Mouse (Mus musculus) embryonic facial prominence, embryonic 14.5 days (tissue): ENCODE data around the gene Jdp2. TPM values are rescaled to one million over a fixed set of nuclear protein-coding genes. Genes with fewer than 3 reads are reported as not detected.

Experiments used
- ATAC-seq: fragments of 200-750 bp; cut with Nextera tagmentation; 2 replicates; pipeline ENCODE4 v1.8.0; 2017; ENCODE audit warnings: low read depth, moderate number of reproducible peaks, moderate TSS enrichment
- DNase-seq: peaks from one replicate; pipeline ENCODE4 v3.0.0-alpha.2; 2015; ENCODE audit warnings: low spot score
- H3K27ac ChIP-seq: fragments of 300-500 bp; sonication (generic); replicated peaks from 2 replicates; pipeline ENCODE4 v1.5.1; 2014; ENCODE audit warnings: low read depth, mild to moderate bottlenecking, low read length, moderate library complexity
- H3K27me3 ChIP-seq: fragments of 300-500 bp; sonication (generic); replicated peaks from 2 replicates; pipeline ENCODE4 v1.6.1; 2014; ENCODE audit warnings: low read length; ENCODE audit not compliant: control insufficient read depth, insufficient read depth
- H3K36me3 ChIP-seq: fragments of 300-500 bp; sonication (generic); 2 replicates; pipeline ENCODE4 v1.6.1; 2014; ENCODE audit warnings: low read length, mixed read lengths; ENCODE audit not compliant: control insufficient read depth, insufficient read depth
- H3K4me1 ChIP-seq: fragments of 300-500 bp; sonication (generic); 2 replicates; pipeline ENCODE4 v1.6.1; 2014; ENCODE audit warnings: antibody characterized with exemption, low read length; ENCODE audit not compliant: control insufficient read depth, insufficient read depth
- H3K4me2 ChIP-seq: fragments of 300-500 bp; sonication (generic); 2 replicates; pipeline ENCODE4 v1.6.1; 2014; ENCODE audit warnings: low read depth, mild to moderate bottlenecking, low read length, moderate library complexity, mixed read lengths
- H3K4me3 ChIP-seq: fragments of 300-500 bp; sonication (generic); 2 replicates; pipeline ENCODE4 v1.5.1; 2014; ENCODE audit warnings: low read depth, mild to moderate bottlenecking, low read length
- H3K9ac ChIP-seq: fragments of 300-500 bp; sonication (generic); 2 replicates; pipeline ENCODE4 v1.6.1; 2014; ENCODE audit warnings: low read depth, mild to moderate bottlenecking, low read length, moderate library complexity, mixed read lengths
- H3K9me3 ChIP-seq: fragments of 300-500 bp; sonication (generic); 2 replicates; pipeline ENCODE4 v1.6.1; 2016; ENCODE audit warnings: low read length; ENCODE audit not compliant: control insufficient read depth
- WGBS: fragments of 180-500 bp; shearing (Covaris S2); extraction: QIAGEN DNeasy Blood & Tissue Kit; methylation state at CpG from one replicate; pipeline ENCODE4 v1.1.7; 2014; 5-methylcytosine and 5-hydroxymethylcytosine counted together
- polyA plus RNA-seq: library from polyadenylated mRNA; unstranded; fragments of >200 nt; fragmentation: Nextera tagmentation; extraction: Ambion mirVana; gene quantifications from 2 replicates; pipeline ENCODE4 v1.2.1, GENCODE M21; 2014

Jdp2 gene
- polyA plus RNA-seq, 1 experiment from 2014 or later, result 2.4 TPM

DNA sequence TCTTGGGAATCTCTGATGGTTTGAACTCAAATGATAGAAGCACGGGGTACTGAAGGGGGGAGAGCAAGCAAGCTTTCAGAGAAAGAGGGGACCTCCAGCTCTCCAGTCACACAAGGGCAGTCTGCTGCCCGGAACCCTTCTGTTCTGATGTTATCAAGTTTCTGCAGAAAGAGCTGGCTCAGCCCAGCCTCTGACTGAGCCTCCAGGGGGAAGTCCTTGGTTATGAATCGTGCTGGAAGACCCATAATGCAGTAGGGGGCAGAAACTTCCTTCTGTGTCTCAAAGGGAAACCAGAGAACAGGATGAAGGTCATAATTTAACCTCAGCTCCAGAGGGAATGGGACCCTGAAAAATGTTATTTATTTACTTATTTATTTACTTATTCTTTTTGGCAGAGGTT is 71.3 kb downstream of the Jdp2 start:
- ATAC-seq (no peak), DNase-seq (no peak)
- H3K4me3 ChIP-seq, result no peak overlapping the region
- 0 out of 2 replicates have a peak, but pooled peaks cover 4% of the 10 kb centered on the region for H3K9me3 ChIP-seq
- no peaks in the 10 kb centered on the region for H3K36me3 ChIP-seq
- no peak overlapping the region for H3K27ac ChIP-seq
- peaks cover 7% of the 10 kb centered on the region; the same call in 1 of the 2 replicates for H3K4me1 ChIP-seq
- no peak overlapping the region for H3K9ac ChIP-seq
- 56% methylated on average over 3 of the region's 3 CpGs for WGBS
- H3K27me3 ChIP-seq, result no peaks in the 10 kb centered on the region
- no peak overlapping the region for H3K4me2 ChIP-seq

DNA sequence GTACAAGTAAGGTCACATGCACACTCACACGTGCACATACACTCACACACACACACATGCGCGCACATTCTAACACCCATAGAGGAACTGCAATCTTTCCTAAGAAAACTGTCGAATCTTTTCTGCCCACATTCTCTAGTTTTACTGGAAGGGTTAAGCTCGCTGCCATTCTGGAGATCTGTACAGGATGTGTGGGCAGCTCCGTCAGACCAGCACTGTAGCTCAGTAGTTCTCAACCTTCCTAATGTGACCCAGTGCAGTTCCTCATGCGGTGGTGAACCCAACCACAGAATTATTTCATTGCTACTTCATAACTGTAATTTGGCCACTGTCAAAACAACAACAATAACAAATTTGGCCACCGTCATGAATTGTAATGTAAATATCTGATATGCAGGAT is 75.1 kb downstream of the Jdp2 start:
- DNase-seq (no peak), ATAC-seq (no peak)
- H3K27me3 ChIP-seq, result no peaks in the 10 kb centered on the region
- 0 out of 2 replicates have a peak, but pooled peaks cover 4% of the 10 kb centered on the region for H3K9me3 ChIP-seq
- no peak overlapping the region for H3K4me2 ChIP-seq
- no peaks in the 10 kb centered on the region for H3K36me3 ChIP-seq
- no peak overlapping the region for H3K4me3 ChIP-seq
- H3K9ac ChIP-seq, result no peak overlapping the region
- no peak overlapping the region for H3K27ac ChIP-seq
- 87% methylated on average over 8 of the region's 8 CpGs for WGBS
- peaks cover 1% of the 10 kb centered on the region; the same call in 1 of the 2 replicates for H3K4me1 ChIP-seq

DNA sequence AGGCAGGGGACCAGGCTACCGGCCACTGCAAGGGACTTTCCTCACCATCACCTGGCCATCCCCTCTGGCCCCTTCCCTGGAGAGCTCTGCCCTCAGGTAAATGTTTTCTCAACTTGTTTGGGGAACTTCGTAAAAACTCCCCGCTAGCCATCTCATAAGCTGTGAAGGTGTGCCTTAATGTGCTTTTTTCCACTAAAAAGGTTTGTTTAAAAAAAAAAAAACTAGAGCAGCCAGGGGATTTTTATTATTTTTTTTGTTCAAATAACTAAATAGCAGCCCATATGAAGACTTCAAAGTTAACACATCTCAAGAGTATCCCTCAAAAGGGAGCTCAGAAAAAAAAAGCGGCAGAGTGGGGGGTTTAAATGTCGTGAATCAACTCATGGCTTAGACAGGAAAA is 80.3 kb downstream of the Jdp2 start:
- no peaks in the 10 kb centered on the region for H3K9me3 ChIP-seq
- 73% methylated on average over 5 of the region's 5 CpGs for WGBS
- ATAC-seq (no peak), DNase-seq (no peak)
- H3K36me3 ChIP-seq, result no peaks in the 10 kb centered on the region
- no peaks in the 10 kb centered on the region for H3K4me1 ChIP-seq
- no peak overlapping the region for H3K27ac ChIP-seq
- H3K4me2 ChIP-seq, result no peak overlapping the region
- H3K9ac ChIP-seq, result no peak overlapping the region
- H3K27me3 ChIP-seq, result no peaks in the 10 kb centered on the region
- no peak overlapping the region for H3K4me3 ChIP-seq

DNA sequence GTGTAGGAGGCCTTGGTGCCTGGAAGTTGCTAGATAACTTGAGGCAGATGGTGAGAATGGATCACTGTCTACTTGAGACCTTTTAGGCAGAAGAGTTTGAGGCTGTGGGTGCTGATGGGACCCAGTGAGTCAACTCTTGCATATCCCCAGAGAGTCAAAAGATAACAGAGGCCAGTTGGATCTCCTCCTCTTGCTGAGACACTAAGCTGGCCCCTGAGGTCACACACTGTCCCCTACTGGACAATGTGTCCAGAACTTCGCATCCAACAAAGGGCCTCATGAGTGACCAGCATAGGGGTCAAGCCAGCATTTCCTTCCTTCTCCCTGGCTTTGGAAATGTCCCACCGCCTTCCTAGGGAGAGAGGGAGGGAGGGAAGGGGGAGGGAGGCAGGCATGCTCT is 81.0 kb downstream of the Jdp2 start:
- H3K36me3 ChIP-seq, result no peaks in the 10 kb centered on the region
- ATAC-seq, result no peak
- no peak overlapping the region for H3K4me3 ChIP-seq
- WGBS, result 69% methylated on average over 1 of the region's 2 CpGs
- no peak overlapping the region for H3K27ac ChIP-seq
- H3K9ac ChIP-seq, result no peak overlapping the region
- H3K4me2 ChIP-seq, result no peak overlapping the region
- no peak for DNase-seq
- no peaks in the 10 kb centered on the region for H3K9me3 ChIP-seq
- no peaks in the 10 kb centered on the region for H3K27me3 ChIP-seq
- no peaks in the 10 kb centered on the region for H3K4me1 ChIP-seq

DNA sequence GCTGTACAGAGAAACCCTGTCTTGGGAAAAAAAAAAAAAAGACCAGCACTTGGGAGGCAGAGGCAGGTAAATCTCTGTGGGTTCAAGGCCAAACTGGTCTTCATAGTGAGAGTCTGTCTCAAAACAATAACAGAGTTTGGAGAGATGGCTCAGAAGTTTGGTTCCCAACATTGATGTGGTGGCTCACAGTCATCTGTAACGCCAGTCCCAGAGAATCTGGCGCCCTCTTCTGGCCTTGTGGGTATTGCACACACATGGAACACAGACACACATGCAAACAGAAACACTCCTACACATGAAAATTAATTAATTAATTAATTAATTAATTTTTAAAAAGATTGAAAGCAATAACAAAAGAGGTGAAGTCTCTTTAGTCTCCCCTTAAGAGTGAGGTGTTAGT is 83.5 kb downstream of the Jdp2 start:
- H3K4me1 ChIP-seq, result no peaks in the 10 kb centered on the region
- ATAC-seq (no peak), DNase-seq (no peak)
- no peaks in the 10 kb centered on the region for H3K9me3 ChIP-seq
- WGBS, result 37% methylated on average over 2 of the region's 2 CpGs
- H3K36me3 ChIP-seq, result no peaks in the 10 kb centered on the region
- H3K9ac ChIP-seq, result no peak overlapping the region
- H3K27ac ChIP-seq, result no peak overlapping the region
- H3K4me3 ChIP-seq, result no peak overlapping the region
- H3K27me3 ChIP-seq, result no peaks in the 10 kb centered on the region
- no peak overlapping the region for H3K4me2 ChIP-seq

DNA sequence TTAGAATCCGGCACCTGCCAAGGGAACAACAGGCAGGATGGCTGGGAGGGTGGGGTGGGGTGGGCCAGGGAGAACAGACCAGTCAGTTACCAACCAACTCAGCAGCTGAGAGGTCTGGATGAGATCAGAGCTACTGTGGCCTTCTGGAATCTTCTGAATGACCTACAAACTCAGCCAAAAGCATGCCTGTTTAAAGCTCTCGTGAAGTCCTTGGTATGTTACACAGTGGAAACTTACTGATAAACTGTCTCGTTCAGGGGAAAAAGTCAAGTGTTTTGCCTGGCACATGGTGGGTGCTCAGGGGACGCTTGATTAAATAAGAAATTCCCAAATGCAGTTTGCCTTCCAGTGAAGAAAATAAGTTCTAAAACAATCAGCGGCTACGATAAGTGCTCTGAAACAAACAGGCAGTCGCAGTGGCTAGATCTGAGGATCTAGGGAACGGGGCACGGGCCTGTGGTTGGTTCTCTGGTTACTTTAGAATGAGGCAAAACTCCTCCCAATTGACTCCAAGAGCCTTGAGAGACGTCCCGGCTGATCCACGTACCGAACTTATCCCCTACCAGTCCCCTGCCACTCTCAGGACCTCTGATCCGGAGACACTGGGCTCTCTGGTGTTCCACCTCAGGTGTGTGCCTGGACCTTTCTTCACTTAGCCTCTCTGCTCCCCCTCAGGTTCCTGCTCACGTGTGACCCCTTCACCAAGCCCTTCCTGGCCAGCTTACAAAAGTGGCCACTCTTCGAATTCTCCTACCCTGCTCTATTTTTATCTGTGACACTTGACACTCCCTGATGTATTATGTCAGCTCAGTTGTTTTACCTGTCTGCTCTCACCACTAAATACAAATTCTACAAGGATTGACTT is 85.8 kb downstream of the Jdp2 start:
- Histone ChIP-seq H3K9ac (no peak overlapping the region), H3K4me3 (no peak overlapping the region), H3K4me2 (no peak overlapping the region), H3K27me3 (no peaks in the 10 kb centered on the region), H3K27ac (no peak overlapping the region), H3K4me1 (no peaks in the 10 kb centered on the region), H3K36me3 (no peaks in the 10 kb centered on the region), H3K9me3 (no peaks in the 10 kb centered on the region)
- DNase-seq, result no peak
- 78% methylated on average over 16 of the region's 16 CpGs for WGBS
- ATAC-seq, result no peak

DNA sequence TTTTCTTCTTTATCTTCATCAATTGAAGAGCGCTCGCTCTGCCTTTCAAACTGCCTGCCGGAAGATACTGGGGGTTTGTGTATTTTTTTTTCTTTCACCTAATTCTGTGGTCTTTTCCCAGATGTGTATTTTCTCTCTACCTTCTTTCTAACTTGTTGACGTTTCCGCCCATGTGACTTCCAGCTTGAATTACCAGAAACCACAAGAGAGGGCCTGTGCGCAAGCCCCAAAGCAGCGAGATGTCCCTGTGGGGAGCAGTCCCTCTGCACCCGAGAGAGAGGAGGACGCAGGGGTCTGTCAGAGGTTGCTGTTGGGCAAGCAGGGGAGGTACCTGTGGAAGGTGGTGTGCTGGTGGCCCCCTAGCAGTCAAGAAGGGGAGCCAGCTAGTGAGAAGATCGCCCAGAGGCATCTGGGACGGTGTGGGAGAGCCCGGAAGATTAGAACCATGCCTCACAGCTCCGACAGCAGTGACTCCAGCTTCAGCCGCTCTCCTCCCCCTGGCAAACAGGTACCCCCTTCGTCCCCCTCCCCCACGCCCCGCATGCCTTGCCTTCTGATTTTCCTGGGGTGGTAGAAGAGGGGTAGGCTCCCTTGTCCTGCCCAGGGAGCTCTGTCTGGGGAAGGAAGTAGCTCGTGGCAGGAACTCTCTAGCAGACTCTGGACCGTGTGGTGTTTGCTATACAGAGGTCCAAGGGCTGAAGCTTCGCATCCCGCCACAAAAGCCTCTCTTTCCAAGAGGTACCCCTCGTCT is 87.8 kb downstream of the Jdp2 start, which contains the start of gene Batf:
Gene Batf (plus strand): TSS at position 204 of the 751 bp plus-strand sequence.
- Histone ChIP-seq H3K9ac (peak within 1 kb of the TSS; percentile 48), H3K4me1 (no peaks in the 10 kb centered on the region), H3K36me3 (no peaks in the 10 kb centered on the region), H3K27me3 (no peaks in the 10 kb centered on the region), H3K9me3 (no peaks in the 10 kb centered on the region), H3K4me3 (peak within 1 kb of the TSS; percentile 29), H3K27ac (no peak within 1 kb of the TSS), H3K4me2 (peak within 1 kb of the TSS; percentile 57)
- ATAC-seq, result peak; percentile 65; the same call in 1 of the 2 replicates
- peak; percentile 45 for DNase-seq
- 15% methylated on average over 19 of the region's 22 CpGs for WGBS

DNA sequence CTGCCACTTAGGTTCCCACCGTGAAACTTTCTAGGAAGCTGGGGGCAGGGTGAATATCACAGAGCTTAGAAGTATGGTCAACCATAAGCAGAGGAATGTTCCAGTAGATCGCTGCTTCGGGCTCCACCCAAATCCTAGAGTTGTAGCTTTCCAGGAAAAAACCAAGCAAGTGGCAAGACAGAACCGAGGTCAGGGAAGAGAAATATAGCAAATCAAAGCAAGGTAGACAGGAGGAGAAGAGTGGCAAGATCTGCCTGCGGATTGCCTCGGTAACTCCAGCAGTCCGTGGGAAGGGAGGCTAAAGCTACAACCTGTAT is 88.3 kb downstream of the Jdp2 start:
- H3K4me1 ChIP-seq, result no peaks in the 10 kb centered on the region
- H3K9me3 ChIP-seq, result no peaks in the 10 kb centered on the region
- H3K36me3 ChIP-seq, result no peaks in the 10 kb centered on the region
- no peak for ATAC-seq
- H3K27me3 ChIP-seq, result no peaks in the 10 kb centered on the region
- WGBS, result 66% methylated on average over 7 of the region's 7 CpGs
- no peak overlapping the region for H3K27ac ChIP-seq
- peak overlapping the region; percentile 29 for H3K4me3 ChIP-seq
- no peak for DNase-seq
- peak overlapping the region; percentile 48; the same call in 1 of the 2 replicates for H3K9ac ChIP-seq
- H3K4me2 ChIP-seq, result peak overlapping the region; percentile 57
